Mouse (Mus musculus): ENCODE measurements around the gene Cd2bp2. TPM values are rescaled to one million over a fixed set of nuclear protein-coding genes. Genes with fewer than 3 reads are reported as not detected.
"Not testable (repeated sequence)": the region's sequence is repeated elsewhere in the genome, so short reads cannot be mapped to it uniquely, and the experiment has no call there.

Cd2bp2 gene
- total and polyA plus RNA-seq, 3 experiments = 18.2 to 35.2 (median 33.4) TPM

DNA sequence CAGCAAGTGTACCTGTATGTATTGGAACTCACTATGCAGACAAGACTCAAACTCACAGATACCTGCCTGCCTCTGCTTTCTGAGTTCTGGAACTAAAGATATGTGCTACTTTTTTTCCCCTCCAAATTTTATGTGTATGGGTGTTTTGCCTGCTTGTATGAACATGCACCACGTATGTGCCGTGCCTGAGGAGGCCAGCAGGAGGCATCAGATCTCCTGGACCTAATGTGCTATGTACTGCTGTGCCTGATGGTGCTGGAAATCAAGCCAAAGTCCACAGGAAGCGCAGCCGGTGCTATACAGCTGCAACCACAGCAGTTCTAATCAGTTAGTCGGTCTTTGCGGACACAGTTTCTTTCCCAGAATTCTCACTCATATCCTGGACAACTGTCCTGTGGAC is 12.0 kb downstream of the Cd2bp2 start:
- no peak overlapping the region for H3K27ac ChIP-seq
- no peaks in the 10 kb centered on the region for H3K27me3 ChIP-seq (ENCODE audit: control insufficient read depth, insufficient read depth, low read length)
- H3K4me3 ChIP-seq = no peak overlapping the region
- H3K36me3 ChIP-seq (ENCODE audit: control insufficient read depth, insufficient read depth, low read length) = no peaks in the 10 kb centered on the region
- DNase-seq = no peak
- no peak overlapping the region for H3K9ac ChIP-seq (ENCODE audit: low read depth, low read length)
- intact Hi-C loops (cut with DNase I) = loop anchor here (5.0 kb wide), 1 partner anchor 62 kb away; the partner anchor contains the start of gene Qprt
- no peaks in the 10 kb centered on the region for H3K4me1 ChIP-seq (ENCODE audit: control insufficient read depth, insufficient read depth, low read length)
- WGBS = 55% methylated on average over 6 of the region's 6 CpGs
- no peak for TF ChIP-seq EP300 (IDR thresholded peaks at IDR 0.05; ENCODE audit: insufficient read depth, low read depth, low read length)
- TF ChIP-seq CTCF (IDR thresholded peaks at IDR 0.05) = peak; percentile 34
- no peak for TF ChIP-seq POLR2A (IDR thresholded peaks at IDR 0.05; ENCODE audit: insufficient read depth, low read depth, low read length)
- no peaks in the 10 kb centered on the region for H3K79me2 ChIP-seq (replicated peaks; ENCODE audit: control insufficient read depth, insufficient read depth, low read length)

DNA sequence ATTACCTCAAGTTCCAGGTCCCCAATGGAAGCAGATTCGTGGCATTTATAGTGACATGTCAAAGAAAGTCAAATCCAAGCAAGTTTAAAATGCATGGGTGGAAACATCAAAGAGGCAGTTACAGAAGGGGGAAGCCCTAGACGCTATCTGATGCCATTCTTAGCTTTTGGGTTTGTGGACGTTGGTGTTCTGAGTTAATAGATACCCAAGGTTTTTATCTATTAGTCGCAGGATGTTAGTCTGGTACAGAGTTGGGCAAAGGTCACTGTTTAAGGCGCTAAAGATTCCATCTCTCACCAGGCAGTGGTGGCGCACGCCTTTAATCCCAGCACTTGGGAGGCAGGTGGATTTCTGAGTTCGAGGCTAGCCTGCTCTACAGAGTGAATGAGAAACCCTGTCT is 12.5 kb downstream of the Cd2bp2 start:
- Histone ChIP-seq H3K9ac (ENCODE audit: low read depth, low read length) (no peak overlapping the region), H3K4me3 (no peak overlapping the region), H3K79me2 (replicated peaks; ENCODE audit: control insufficient read depth, insufficient read depth, low read length) (no peaks in the 10 kb centered on the region), H3K27me3 (ENCODE audit: control insufficient read depth, insufficient read depth, low read length) (no peaks in the 10 kb centered on the region), H3K36me3 (ENCODE audit: control insufficient read depth, insufficient read depth, low read length) (no peaks in the 10 kb centered on the region), H3K27ac (no peak overlapping the region), H3K4me1 (ENCODE audit: control insufficient read depth, insufficient read depth, low read length) (no peaks in the 10 kb centered on the region)
- no peak for DNase-seq
- intact Hi-C loops (cut with DNase I) = loop anchor here (5.0 kb wide), 1 partner anchor 61 kb away; the partner anchor contains the start of gene Qprt
- WGBS = 75% methylated on average over 8 of the region's 8 CpGs
- TF ChIP-seq CTCF (IDR thresholded peaks at IDR 0.05) (no peak), EP300 (IDR thresholded peaks at IDR 0.05; ENCODE audit: insufficient read depth, low read depth, low read length) (no peak), POLR2A (IDR thresholded peaks at IDR 0.05; ENCODE audit: insufficient read depth, low read depth, low read length) (no peak)

DNA sequence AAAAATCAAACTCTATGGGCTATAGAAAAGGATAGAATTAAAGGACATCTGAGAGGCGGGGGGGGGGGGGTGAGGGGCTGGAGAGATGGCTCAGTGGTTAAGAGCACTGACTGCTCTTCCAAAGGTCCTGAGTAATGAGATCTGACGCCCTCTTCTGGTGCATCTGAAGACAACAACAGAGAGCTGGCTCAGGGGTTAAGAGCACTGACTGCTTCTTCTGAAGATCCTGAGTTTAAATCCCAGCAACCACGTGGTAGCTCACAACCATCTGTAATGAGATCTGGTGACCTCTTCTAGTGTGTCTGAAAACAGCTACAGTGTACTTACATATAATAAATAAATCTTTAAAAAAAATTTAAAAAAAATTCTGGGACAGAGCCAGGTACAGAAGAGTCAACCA is 14.1 kb downstream of the Cd2bp2 start:
- not testable (repeated sequence) for H3K4me3 ChIP-seq; H3K9ac ChIP-seq (ENCODE audit: low read depth, low read length); H3K79me2 ChIP-seq (replicated peaks; ENCODE audit: control insufficient read depth, insufficient read depth, low read length); H3K36me3 ChIP-seq (ENCODE audit: control insufficient read depth, insufficient read depth, low read length); DNase-seq; H3K4me1 ChIP-seq (ENCODE audit: control insufficient read depth, insufficient read depth, low read length); H3K27me3 ChIP-seq (ENCODE audit: control insufficient read depth, insufficient read depth, low read length); H3K27ac ChIP-seq
- intact Hi-C loops (cut with DNase I) = loop anchor here (5.0 kb wide), 1 partner anchor 59 kb away; the partner anchor contains the start of gene Qprt
- WGBS = 39% methylated on average over 3 of the region's 3 CpGs

DNA sequence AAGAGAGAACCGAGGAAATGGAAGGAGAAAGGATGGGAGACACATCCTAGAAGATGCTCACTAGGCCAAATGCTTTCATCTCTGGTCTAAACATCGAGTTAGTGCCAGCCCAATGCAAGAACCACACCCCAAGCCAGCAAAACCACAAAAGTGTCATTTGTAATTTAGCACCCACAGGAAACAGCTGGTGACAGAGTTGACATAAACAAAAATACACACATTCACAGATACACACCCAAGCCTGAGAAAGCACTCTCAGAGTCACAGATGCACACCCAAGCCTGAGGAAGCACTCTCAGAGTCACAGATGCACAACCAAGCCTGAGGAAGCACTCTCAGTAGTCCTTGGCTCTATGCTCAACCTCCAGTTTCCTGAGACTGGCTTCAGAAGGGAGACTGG is 15.1 kb downstream of the Cd2bp2 start:
- intact Hi-C loops (cut with DNase I) = loop anchor here (5.0 kb wide), 1 partner anchor 58 kb away; the partner anchor contains the start of gene Qprt
- 44% methylated on average over 2 of the region's 2 CpGs for WGBS
- Histone ChIP-seq H3K4me1 (ENCODE audit: control insufficient read depth, insufficient read depth, low read length) (no peaks in the 10 kb centered on the region), H3K27me3 (ENCODE audit: control insufficient read depth, insufficient read depth, low read length) (no peaks in the 10 kb centered on the region), H3K27ac (no peak overlapping the region), H3K79me2 (replicated peaks; ENCODE audit: control insufficient read depth, insufficient read depth, low read length) (no peaks in the 10 kb centered on the region), H3K4me3 (no peak overlapping the region), H3K9ac (ENCODE audit: low read depth, low read length) (no peak overlapping the region), H3K36me3 (ENCODE audit: control insufficient read depth, insufficient read depth, low read length) (no peaks in the 10 kb centered on the region)
- TF ChIP-seq CTCF (IDR thresholded peaks at IDR 0.05) = no peak
- TF ChIP-seq EP300 (IDR thresholded peaks at IDR 0.05; ENCODE audit: insufficient read depth, low read depth, low read length) = no peak
- no peak for TF ChIP-seq POLR2A (IDR thresholded peaks at IDR 0.05; ENCODE audit: insufficient read depth, low read depth, low read length)
- DNase-seq = no peak

DNA sequence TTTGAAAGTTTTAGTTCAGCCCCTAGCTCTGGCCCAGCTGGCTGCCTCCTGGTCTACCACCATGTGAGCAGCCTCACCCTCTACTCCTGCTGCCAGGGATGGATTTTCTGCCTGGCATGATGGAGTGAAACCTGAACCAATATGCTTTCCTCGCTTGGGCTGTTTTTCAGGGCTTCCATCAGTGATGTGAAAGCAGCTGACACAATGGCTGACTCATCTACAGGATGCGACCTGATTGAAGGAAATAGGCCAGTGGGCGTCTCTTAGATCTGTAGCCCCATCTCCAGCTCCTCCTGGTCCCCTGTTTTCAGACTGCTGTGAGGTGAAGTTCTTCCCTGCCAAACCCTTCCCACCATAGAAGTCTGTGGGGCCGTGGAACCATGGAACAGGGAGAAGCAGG is 18.9 kb downstream of the Cd2bp2 start:
- intact Hi-C loops (cut with DNase I) = no loop called here
- no peak for DNase-seq
- no peaks in the 10 kb centered on the region for H3K27me3 ChIP-seq (ENCODE audit: control insufficient read depth, insufficient read depth, low read length)
- no peaks in the 10 kb centered on the region for H3K36me3 ChIP-seq (ENCODE audit: control insufficient read depth, insufficient read depth, low read length)
- TF ChIP-seq EP300 (IDR thresholded peaks at IDR 0.05; ENCODE audit: insufficient read depth, low read depth, low read length) (no peak), POLR2A (IDR thresholded peaks at IDR 0.05; ENCODE audit: insufficient read depth, low read depth, low read length) (no peak), CTCF (IDR thresholded peaks at IDR 0.05) (no peak)
- H3K79me2 ChIP-seq (replicated peaks; ENCODE audit: control insufficient read depth, insufficient read depth, low read length) = no peaks in the 10 kb centered on the region
- no peaks in the 10 kb centered on the region for H3K4me1 ChIP-seq (ENCODE audit: control insufficient read depth, insufficient read depth, low read length)
- no peak overlapping the region for H3K9ac ChIP-seq (ENCODE audit: low read depth, low read length)
- H3K27ac ChIP-seq = no peak overlapping the region
- H3K4me3 ChIP-seq = no peak overlapping the region
- WGBS = 55% methylated on average over 4 of the region's 4 CpGs

DNA sequence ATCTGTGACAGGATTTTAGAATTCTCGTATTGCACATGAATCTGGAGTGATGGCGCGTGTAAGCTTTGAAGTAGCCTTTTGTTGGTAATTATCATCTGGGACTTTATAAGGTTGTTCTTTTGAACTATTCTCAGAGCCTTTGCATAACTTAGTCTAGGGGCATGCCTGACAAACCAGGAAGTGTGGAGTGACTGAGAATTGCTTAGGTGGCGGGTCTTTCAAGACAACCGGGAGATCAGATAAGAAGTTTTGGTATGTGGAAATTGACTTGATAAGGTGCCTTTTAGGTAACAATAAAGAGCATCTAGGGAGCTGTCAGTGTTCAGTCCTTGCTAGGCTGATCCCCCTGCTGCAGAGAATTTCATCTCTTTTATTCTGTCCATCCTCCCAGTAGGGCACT is 29.3 kb downstream of the Cd2bp2 start:
- H3K4me3 ChIP-seq = no peak overlapping the region
- intact Hi-C loops (cut with DNase I) = no loop called here

More for the DNA sequence above, 29.3 kb downstream of the Cd2bp2 start:
- Histone ChIP-seq H3K4me1 (ENCODE audit: control insufficient read depth, insufficient read depth, low read length) (no peaks in the 10 kb centered on the region), H3K36me3 (ENCODE audit: control insufficient read depth, insufficient read depth, low read length) (no peaks in the 10 kb centered on the region), H3K9ac (ENCODE audit: low read depth, low read length) (no peak overlapping the region), H3K27ac (no peak overlapping the region), H3K27me3 (ENCODE audit: control insufficient read depth, insufficient read depth, low read length) (no peaks in the 10 kb centered on the region), H3K79me2 (replicated peaks; ENCODE audit: control insufficient read depth, insufficient read depth, low read length) (no peaks in the 10 kb centered on the region)
- no peak for DNase-seq
- 76% methylated on average over 5 of the region's 5 CpGs for WGBS
- TF ChIP-seq CTCF (IDR thresholded peaks at IDR 0.05) = no peak

All from heart, adult 2 months (tissue).